Mouse (Mus musculus) ovary, postnatal 36 days (tissue): Measurements from ENCODE around the gene Evx1.
"Not testable (repeated sequence)": the region's sequence is repeated elsewhere in the genome, so short reads cannot be mapped to it uniquely, and the experiment has no call there.

Experiments
- DNase-seq: peaks from one replicate; pipeline ENCODE4 v3.0.0; 2022; ENCODE audit warnings: low spot score, mixed read lengths

Evx1 gene

GRCm38 (mm10) chr6:52321826-52322315 is 8.6 kb downstream of the Evx1 start:
- no peak for DNase-seq

DNA sequence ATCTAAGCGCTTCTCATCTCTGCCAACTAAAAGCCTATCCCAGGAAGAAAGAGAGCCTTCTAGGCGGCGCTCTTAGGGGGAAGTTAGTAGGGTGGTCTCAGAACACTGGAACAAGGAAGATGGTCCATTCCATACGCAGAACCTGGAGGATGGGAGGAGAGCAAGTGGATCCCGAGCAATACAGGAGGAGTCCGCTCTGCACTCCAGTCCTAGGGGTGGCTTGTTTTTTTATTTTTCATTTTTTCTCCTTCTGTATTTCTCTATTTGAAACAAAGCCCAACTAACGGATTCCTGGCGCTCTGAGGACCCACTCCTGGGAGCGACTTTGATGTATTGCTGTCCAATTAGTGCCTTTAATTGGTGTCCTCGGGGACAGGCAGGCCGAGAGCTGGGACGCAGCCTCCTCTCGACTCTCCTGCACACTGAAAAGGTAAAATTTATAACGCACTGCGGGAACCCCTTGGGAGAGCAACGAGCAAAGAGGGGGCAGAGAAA is 9.5 kb downstream of the Evx1 start:
- no peak for DNase-seq

DNA sequence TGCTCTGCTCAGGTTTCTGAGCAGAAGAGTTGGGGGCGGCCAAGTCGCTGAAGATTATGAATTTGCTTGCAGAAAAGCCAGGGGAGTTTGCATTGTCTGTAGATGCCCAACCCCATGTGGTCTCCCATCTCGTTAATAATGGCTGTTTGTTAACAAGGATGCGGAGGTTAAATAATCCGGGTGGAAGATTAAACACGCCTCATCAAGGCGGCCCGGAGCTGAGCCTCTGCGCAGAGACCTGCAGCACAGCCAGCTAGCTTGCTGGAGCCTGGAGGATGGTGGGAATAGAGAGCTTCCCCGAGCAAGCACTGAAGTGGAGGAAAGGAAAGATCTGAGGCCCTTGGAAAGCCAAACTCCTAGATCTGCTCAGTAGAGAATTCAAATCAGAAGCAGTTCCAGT is 10.0 kb downstream of the Evx1 start:
- no peak for DNase-seq

DNA sequence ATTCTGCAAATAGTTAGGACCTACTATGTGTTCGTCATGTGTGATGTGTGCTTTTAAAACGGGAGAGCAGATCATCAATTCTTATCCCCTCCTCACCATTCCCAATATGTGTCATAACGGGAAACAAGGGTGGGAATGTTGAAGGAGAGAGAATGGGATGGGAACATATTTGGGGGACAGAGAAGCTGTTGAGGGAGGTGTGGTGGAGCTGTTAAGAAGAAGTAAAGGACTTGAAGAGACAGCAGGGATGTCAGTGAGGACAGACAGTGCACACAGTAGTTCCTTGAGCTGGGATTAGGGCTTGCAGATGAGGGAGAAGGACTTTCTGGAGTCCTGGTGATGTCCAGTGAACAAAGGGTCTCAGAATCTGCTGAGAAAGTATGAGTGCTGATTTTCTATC is 10.8 kb downstream of the Evx1 start:
- DNase-seq, result no peak

DNA sequence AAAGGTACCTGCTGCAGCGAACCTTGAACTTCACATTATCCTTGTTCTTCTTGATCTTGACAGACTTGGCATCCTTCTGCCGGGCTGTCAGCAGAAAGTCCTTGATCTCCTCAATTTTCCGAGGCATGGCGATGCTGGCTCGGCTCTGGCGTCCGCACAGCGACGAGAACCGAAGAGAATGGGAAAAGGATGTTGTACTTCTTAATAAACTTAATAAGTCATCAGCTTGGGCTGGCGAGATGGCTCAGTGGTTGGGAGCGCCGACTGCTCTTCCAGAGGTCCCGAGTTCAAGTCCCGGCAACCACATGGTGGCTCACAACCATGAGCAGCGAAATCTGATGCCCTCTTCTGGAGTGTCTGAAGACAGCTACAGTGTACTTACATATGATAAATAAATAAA is 33.5 kb downstream of the Evx1 start:
- not testable (repeated sequence) for DNase-seq

DNA sequence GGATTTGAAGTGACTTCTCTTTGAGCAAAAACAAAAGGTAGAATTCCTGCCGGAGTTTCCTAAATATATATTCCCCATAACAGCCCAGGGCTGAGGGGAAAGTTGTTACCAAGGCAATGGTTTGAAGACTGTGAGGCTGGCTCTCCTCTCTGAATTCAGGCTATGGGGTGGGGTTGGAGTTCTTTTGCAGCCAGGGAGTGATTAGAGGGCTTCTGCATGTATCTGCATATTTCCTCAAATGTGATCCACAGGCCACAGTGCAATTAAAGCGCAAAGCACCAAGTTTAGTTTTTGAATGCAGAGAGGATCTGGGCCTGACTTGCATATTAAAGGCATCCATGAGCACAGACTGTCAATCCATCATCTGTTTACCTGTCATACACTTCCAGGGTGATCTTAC is 52.7 kb downstream of the Evx1 start:
- DNase-seq, result no peak

DNA sequence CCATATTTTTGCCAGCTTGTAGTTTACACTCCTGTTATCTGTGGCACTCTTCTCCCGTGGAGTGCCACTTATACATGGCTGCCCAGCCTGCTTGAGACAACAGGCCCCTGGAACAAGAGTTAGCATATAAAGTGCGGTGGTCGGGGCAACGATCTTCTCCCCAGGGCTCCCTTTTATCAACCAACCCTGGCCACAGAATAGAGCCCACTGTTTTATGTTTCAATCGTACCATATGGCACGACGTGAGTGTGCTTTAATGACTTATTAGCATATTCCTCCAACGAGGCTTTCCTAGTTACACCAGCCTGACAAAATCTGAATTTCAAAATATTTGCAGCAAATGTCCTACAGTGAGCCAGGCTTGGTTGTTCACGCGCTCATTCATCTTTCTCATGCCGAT is 53.2 kb downstream of the Evx1 start:
- DNase-seq, result no peak

DNA sequence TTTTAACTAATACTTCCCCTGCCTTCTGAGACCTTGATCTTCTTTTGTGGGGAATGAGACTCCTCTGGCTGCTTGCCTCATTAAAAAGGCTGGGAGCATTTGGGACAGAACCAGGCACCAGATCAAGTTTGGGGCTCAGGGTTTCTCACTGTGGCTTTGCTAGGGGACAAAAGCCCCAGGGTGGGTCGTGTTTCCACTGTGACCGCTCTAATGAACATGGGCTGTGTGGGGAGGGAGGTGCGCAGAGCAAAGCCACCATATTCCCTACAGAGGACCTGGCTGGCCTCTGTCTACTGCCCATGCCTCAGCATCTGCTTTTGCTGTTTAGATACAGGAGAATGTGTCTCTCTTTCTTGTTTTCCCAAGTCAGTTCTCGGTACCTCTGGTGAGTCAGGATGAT is 53.8 kb downstream of the Evx1 start:
- no peak for DNase-seq
